Mouse (Mus musculus) liver, embryonic 14.5 days (tissue): Measurements from ENCODE around the gene Nsg2. TPM values are rescaled to one million over a fixed set of nuclear protein-coding genes. Genes with fewer than 3 reads are reported as not detected.

Source experiments
- ATAC-seq: fragments of 200-750 bp; cut with Nextera tagmentation; 2 replicates; pipeline ENCODE4 v1.8.0; 2017; ENCODE audit warnings: moderate number of reproducible peaks, mild to moderate bottlenecking, moderate library complexity; ENCODE audit not compliant: insufficient read depth
- DNase-seq, 3 experiments: peaks; one replicate each; pipeline ENCODE4 v3.0.0-alpha.2; 2012 to 2013; ENCODE audit warnings: low read depth in 3 of 3, low spot score in 3 of 3
- H3K27ac ChIP-seq: fragments of 300-500 bp; sonication (generic); 2 replicates; pipeline ENCODE4 v1.5.1; 2014; ENCODE audit warnings: moderate library complexity, mild to moderate bottlenecking, control low read depth, inconsistent platforms
- H3K27me3 ChIP-seq: fragments of 300-500 bp; sonication (generic); 2 replicates; pipeline ENCODE4 v1.6.1; 2014; ENCODE audit warnings: mild to moderate bottlenecking, low read length, moderate library complexity; ENCODE audit not compliant: control insufficient read depth, insufficient read depth
- H3K36me3 ChIP-seq: fragments of 300-500 bp; sonication (generic); replicated peaks from 2 replicates; pipeline ENCODE4 v1.6.1; 2014; ENCODE audit warnings: low read depth; ENCODE audit not compliant: control insufficient read depth, insufficient read depth
- H3K4me1 ChIP-seq, 2 experiments: fragments of 200-500 bp in 1 of 2; fragments of 300-500 bp in 1 of 2; sonication (generic) in 1 of 2; replicated peaks; 2 replicates each; pipeline ENCODE4 v1.6.1; 2012 to 2014; ENCODE audit warnings: antibody characterized with exemption in 1 of 2, inconsistent platforms in 1 of 2, low read length in 1 of 2; ENCODE audit not compliant: control insufficient read depth in 2 of 2, insufficient read depth in 2 of 2
- H3K4me2 ChIP-seq: fragments of 300-500 bp; sonication (generic); 2 replicates; pipeline ENCODE4 v1.6.1; 2014; ENCODE audit warnings: low read depth, mild to moderate bottlenecking, control low read depth, moderate library complexity
- H3K4me3 ChIP-seq, 2 experiments: fragments of 200-500 bp in 1 of 2; fragments of 300-500 bp in 1 of 2; sonication (generic) in 1 of 2; 2 replicates each; pipeline ENCODE4 v1.5.1; 2012 to 2014; ENCODE audit warnings: low read depth in 2 of 2, low read length in 2 of 2, mild to moderate bottlenecking in 2 of 2, control low read depth in 1 of 2, inconsistent platforms in 1 of 2, moderate library complexity in 1 of 2; ENCODE audit not compliant: insufficient read depth in 1 of 2
- H3K9ac ChIP-seq: fragments of 300-500 bp; sonication (generic); replicated peaks from 2 replicates; pipeline ENCODE4 v1.6.1; 2014; ENCODE audit warnings: mild to moderate bottlenecking, control low read depth, moderate library complexity
- H3K9me3 ChIP-seq: fragments of 300-500 bp; sonication (generic); 2 replicates; pipeline ENCODE4 v1.6.1; 2016; ENCODE audit warnings: low read length, mixed read lengths; ENCODE audit not compliant: control insufficient read depth
- CTCF ChIP-seq: IDR thresholded peaks from 2 replicates; pipeline ENCODE4 v1.5.1; 2016; ENCODE audit warnings: antibody characterized with exemption, low read depth, control low read depth
- EP300 ChIP-seq: IDR thresholded peaks from 2 replicates; pipeline ENCODE4 v1.6.1; 2016; ENCODE audit warnings: antibody characterized with exemption, low read depth
- WGBS: fragments of 180-500 bp; shearing (Covaris S2); extraction: QIAGEN DNeasy Blood & Tissue Kit; methylation state at CpG from one replicate; pipeline ENCODE4 v1.1.7; 2014; ENCODE audit not compliant: insufficient replicate concordance; 5-methylcytosine and 5-hydroxymethylcytosine counted together
- polyA plus RNA-seq, 2 experiments: library from polyadenylated mRNA; depleted of rRNA in 1 of 2; stranded (reverse) in 1 of 2; unstranded in 1 of 2; fragments of >200 nt; fragmentation: Nextera tagmentation in 1 of 2; extraction: Ambion mirVana in 1 of 2; gene quantifications; 2 replicates each; pipeline versions ENCODE4 v1.2.1 to v1.2.3; 2012 to 2014

Nsg2 gene
- polyA plus RNA-seq (2012; rRNA removed) = 0.09 and 0.82 TPM in 2 replicates
- not detected in 2 replicates for polyA plus RNA-seq (2014; fragmentation: Nextera tagmentation; extraction: Ambion mirVana)

DNA sequence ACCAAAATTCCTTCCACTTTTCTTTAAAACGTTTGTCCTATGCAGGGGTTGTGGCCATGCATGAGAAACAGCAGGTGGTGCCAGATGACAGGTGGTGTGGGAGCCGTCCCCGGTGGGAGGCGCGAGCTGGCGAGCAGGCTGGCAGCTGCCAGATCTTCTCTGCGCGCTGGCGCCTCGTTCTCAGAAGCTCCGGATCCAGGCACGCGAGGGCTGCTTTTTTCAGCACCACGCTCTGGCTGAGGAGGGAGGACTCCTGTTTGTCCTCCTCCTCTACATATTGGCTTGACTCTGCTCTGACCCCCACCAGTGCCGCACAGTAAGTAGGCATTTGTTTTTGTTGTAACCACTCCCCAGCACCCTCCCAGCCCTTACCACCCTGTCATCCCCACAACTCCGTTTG is at the start of gene Nsg2:
Gene Nsg2 (plus strand): TSS at position 183 of the 400 bp plus-strand sequence.
- Histone ChIP-seq H3K27me3 (no peaks in the 10 kb centered on the region; the same call in none of the 2 replicates), H3K4me2 (peak within 1 kb of the TSS; percentile 31), H3K4me1 (no peaks in the 10 kb centered on the region), H3K36me3 (no peaks in the 10 kb centered on the region), H3K9me3 (no peaks in the 10 kb centered on the region), H3K4me3 (no peak within 1 kb of the TSS), H3K27ac (no peak within 1 kb of the TSS), H3K9ac (no peak within 1 kb of the TSS)
- WGBS = 1% methylated on average over 16 of the region's 16 CpGs
- TF ChIP-seq EP300 (no peak), CTCF (peak; percentile 55)
- ATAC-seq (no peak), DNase-seq (no peak)

DNA sequence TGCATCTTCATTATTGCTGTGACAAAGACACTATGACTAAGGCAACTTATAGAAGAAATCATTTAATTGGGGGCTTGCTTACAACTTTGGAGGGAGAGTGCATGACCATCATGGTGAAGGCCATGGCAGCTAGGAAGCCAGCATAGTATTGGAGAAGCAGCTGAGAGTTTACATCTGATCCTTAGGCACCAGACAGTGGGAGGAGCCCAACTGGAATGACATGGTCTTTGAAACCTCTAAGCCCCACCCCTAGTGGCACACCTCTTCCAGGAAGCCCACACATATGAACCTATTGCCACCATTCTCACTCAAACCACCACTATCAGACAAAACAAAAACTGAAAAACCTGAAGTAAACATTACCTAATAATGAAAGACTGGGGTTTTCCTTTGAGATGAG is 40.2 kb upstream of the Nsg2 start:
- H3K4me1 ChIP-seq = no peaks in the 10 kb centered on the region
- no peaks in the 10 kb centered on the region for H3K27me3 ChIP-seq
- H3K4me2 ChIP-seq = no peak overlapping the region
- DNase-seq (no peak), ATAC-seq (no peak)
- no peak overlapping the region for H3K9ac ChIP-seq
- no peak overlapping the region for H3K4me3 ChIP-seq
- TF ChIP-seq CTCF (no peak), EP300 (no peak)
- H3K36me3 ChIP-seq = no peaks in the 10 kb centered on the region
- no peaks in the 10 kb centered on the region for H3K9me3 ChIP-seq
- H3K27ac ChIP-seq = no peak overlapping the region

DNA sequence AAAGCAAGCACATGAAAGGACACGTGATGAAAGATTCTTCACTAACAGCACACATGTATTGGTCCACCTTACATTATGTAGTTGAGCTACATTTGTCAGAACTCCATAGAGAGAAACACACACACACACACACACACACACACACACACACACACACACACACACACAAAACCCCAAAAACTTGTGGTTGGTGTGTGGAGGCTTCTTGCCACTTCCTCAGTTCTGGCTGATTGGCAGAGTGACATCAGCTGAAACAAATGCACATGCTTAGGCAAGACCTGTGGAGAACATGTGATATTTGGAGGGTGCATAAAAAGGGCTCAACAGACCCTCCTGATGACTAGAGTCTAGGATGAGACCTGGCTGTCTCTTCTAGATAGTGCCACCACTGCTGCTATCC is 36.3 kb upstream of the Nsg2 start:
- DNase-seq (no peak), ATAC-seq (no peak)
- WGBS = 71% methylated on average over 1 of the region's 1 CpGs
- Histone ChIP-seq H3K27ac (no peak overlapping the region), H3K36me3 (no peaks in the 10 kb centered on the region), H3K4me3 (no peak overlapping the region), H3K4me2 (no peak overlapping the region), H3K9me3 (no peaks in the 10 kb centered on the region), H3K4me1 (no peaks in the 10 kb centered on the region), H3K27me3 (no peaks in the 10 kb centered on the region), H3K9ac (no peak overlapping the region)
- no peak for TF ChIP-seq EP300
- TF ChIP-seq CTCF = no peak

DNA sequence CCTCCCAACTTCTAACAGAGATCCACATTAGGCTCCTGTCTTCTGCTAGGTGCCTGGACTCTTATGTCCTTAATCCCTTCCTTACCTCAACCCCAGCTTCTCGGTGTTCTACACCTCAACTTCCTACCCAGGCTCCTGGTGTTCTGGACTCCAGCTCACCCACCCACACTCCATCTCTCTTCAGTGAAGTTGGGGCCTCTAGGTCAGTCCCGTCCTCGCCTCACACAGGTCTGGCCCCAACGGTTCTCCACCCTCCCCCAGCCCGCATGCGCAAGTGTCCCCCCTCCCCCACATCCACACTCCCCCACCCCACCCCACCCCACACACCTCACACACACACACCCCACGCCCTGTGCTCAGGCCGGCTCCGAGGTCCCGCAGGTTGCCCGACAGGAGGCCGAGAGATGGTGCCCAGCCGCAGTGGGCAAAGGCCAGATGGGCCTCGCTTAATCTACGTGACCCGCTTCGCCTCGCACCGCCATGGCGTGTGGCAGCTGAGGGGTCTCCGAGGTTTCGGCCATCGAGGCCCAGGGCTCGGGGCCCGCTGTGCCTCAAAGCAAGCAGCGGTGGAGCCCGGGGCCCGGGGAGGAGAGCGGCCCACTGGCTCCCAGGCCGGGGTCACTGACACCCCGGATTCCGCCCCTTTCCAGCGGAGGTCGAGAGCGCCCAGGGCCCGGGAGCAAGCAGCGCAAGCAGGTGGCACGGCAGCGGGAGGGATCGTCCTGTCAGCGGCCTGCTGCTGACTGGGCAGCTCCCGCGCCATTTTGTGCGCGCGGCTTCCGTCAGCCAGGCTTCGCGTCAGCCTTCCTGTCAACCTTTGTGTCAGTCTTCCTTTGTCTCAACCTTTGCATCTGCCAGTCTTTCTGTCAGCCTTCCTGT is 34.8 kb upstream of the Nsg2 start, which contains the start of gene 4930524B15Rik:
Gene 4930524B15Rik (plus strand): TSS at position 337 of the 879 bp plus-strand sequence.
- Histone ChIP-seq H3K4me1 (no peaks in the 10 kb centered on the region), H3K4me3 (no peak within 1 kb of the TSS), H3K27me3 (no peaks in the 10 kb centered on the region), H3K4me2 (peak within 1 kb of the TSS; percentile 19; the same call in 1 of the 2 replicates), H3K27ac (no peak within 1 kb of the TSS), H3K9ac (no peak within 1 kb of the TSS), H3K9me3 (no peaks in the 10 kb centered on the region), H3K36me3 (no peaks in the 10 kb centered on the region)
- no peak for DNase-seq
- no peak for ATAC-seq
- TF ChIP-seq CTCF (no peak), EP300 (no peak)
- 50% methylated on average over 48 of the region's 49 CpGs for WGBS

DNA sequence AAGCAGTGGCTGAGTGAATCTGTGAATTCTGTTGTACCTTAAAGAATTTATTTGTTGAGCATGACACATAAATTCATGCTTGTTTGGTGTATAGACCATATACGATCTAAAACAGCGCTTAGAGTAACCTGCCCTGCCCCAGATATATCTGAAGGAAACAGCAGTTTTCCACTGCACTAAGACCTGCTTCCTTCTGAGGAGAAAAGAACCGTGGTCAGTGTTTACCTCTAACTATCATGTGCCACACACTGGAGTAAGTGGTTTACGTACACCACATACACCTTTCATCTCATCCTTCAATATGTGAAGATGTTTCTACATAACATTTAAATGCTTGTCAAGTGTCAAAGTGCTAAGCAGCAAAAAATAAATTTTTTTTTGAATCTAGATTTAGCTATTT is 26.1 kb upstream of the Nsg2 start:
- DNase-seq = no peak
- 17% methylated on average over 4 of the region's 4 CpGs for WGBS

More for the DNA sequence above, 26.1 kb upstream of the Nsg2 start:
- no peak overlapping the region for H3K4me2 ChIP-seq
- no peaks in the 10 kb centered on the region for H3K27me3 ChIP-seq
- no peak for ATAC-seq
- H3K9me3 ChIP-seq = no peaks in the 10 kb centered on the region
- TF ChIP-seq EP300 = no peak
- no peak for TF ChIP-seq CTCF
- H3K36me3 ChIP-seq = no peaks in the 10 kb centered on the region
- H3K4me1 ChIP-seq = no peaks in the 10 kb centered on the region
- H3K9ac ChIP-seq = no peak overlapping the region
- H3K27ac ChIP-seq = no peak overlapping the region
- no peak overlapping the region for H3K4me3 ChIP-seq
